Mouse (Mus musculus) left cerebral cortex, adult 2 months (tissue): ENCODE measurements around the gene Nmd3. TPM values are rescaled to one million over a fixed set of nuclear protein-coding genes. Genes with fewer than 3 reads are reported as not detected.

Experiments
- DNase-seq, 2 experiments: peaks; one replicate each; pipeline ENCODE4 v3.0.0; 2021 to 2022; ENCODE audit warnings: low spot score in 2 of 2, mixed read lengths in 1 of 2; ENCODE audit errors: extremely low spot score in 1 of 2
- H3K27ac ChIP-seq: fragments of 200-600 bp; 2 replicates; pipeline ENCODE4 v1.8.1; 2022
- H3K4me3 ChIP-seq: fragments of 200-600 bp; 2 replicates; pipeline ENCODE4 v1.8.1; 2022
- CTCF ChIP-seq: fragments of 200-600 bp; IDR thresholded peaks from 2 replicates; pipeline ENCODE4 v1.8.1; 2022; ENCODE audit warnings: antibody characterized with exemption, mild to moderate bottlenecking, moderate library complexity
- intact Hi-C: fragments of 180-260 bp; cut with DNase I; formaldehyde crosslinking; loops from one replicate; pipeline ENCODE4 v1.15.1; 2025
- total RNA-seq, 2 experiments: library from RNA; stranded (reverse); gene quantifications; 2 replicates each; pipeline ENCODE4 v1.2.3; 2021

Nmd3 gene
- total RNA-seq, 2 experiments from 2014 or later, result 47.6 to 57.3 TPM

GRCm38 (mm10) chr3:69722187-69722867 is 542 bp downstream of the Nmd3 start:
- peak overlapping the region; percentile 73 for H3K4me3 ChIP-seq
- peak; percentile 23 to 31 for DNase-seq
- intact Hi-C loops, result loop anchor here (10.0 kb wide), 1 partner anchor 718 kb away; the partner anchor contains the start of genes Ift80 and Smc4
- peak overlapping the region; percentile 84 for H3K27ac ChIP-seq
- TF ChIP-seq CTCF, result no peak

- Histone ChIP-seq H3K27ac (peak overlapping the region; percentile 84; the same call in 1 of the 2 replicates), H3K4me3 (peak overlapping the region; percentile 73)
- intact Hi-C loops, result loop anchor here (10.0 kb wide), 1 partner anchor 718 kb away; the partner anchor contains the start of genes Ift80 and Smc4
- no peak for DNase-seq
- no peak for TF ChIP-seq CTCF
These were observed 1.4 kb downstream of the Nmd3 start for GRCm38 (mm10) chr3:69723161-69723560.

DNA sequence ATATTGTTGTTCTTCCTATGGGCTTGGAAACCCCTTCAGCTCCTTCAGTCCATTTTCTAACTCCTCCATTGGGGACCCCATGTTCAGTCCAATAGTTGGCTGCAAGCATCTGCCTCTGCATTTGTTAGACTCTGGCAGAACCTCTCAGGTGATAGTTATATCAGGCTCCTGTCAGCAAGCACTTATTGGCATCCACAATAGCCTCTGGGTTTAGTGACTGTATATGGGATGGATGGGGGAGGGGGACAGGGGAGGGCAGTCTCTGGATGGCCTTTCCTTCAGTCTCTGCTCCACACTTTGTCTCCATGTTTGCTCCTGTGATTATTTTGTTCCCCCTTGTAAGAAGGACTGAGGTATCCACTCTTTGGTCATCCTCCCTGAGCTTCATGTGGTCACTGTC is 9.1 kb downstream of the Nmd3 start:
- Histone ChIP-seq H3K27ac (no peak overlapping the region), H3K4me3 (no peak overlapping the region)
- intact Hi-C loops, result no loop called here
- TF ChIP-seq CTCF, result no peak
- DNase-seq, result no peak

GRCm38 (mm10) chr3:69733939-69734338 is 12.2 kb downstream of the Nmd3 start:
- Histone ChIP-seq H3K4me3 (no peak overlapping the region), H3K27ac (no peak overlapping the region)
- TF ChIP-seq CTCF, result no peak
- intact Hi-C loops, result no loop called here
- no peak for DNase-seq

- intact Hi-C loops, result no loop called here
- Histone ChIP-seq H3K27ac (no peak overlapping the region), H3K4me3 (no peak overlapping the region)
- TF ChIP-seq CTCF, result no peak; the same call in 1 of the 2 replicates
- DNase-seq, result no peak
These were observed 33.4 kb downstream of the Nmd3 start for GRCm38 (mm10) chr3:69755192-69755591.

GRCm38 (mm10) chr3:69755968-69756367 is 34.2 kb downstream of the Nmd3 start:
- no peak for TF ChIP-seq CTCF
- DNase-seq, result no peak
- Histone ChIP-seq H3K27ac (no peak overlapping the region), H3K4me3 (no peak overlapping the region)
- intact Hi-C loops, result loop anchor here (1.0 to 2.0 kb wide), 2 partner anchors 142 to 153 kb away; no protein-coding TSS in a partner anchor

- DNase-seq, result peak; percentile 57 to 61
- intact Hi-C loops, result loop anchor here (1.0 to 2.0 kb wide), 2 partner anchors 142 to 152 kb away; no protein-coding TSS in a partner anchor
- no peak overlapping the region for H3K27ac ChIP-seq
- peak; percentile 93 for TF ChIP-seq CTCF
- H3K4me3 ChIP-seq, result no peak overlapping the region
These were observed 34.7 kb downstream of the Nmd3 start for GRCm38 (mm10) chr3:69756499-69756898.

- no peak for TF ChIP-seq CTCF
- no peak for DNase-seq
- Histone ChIP-seq H3K27ac (no peak overlapping the region), H3K4me3 (no peak overlapping the region)
- intact Hi-C loops, result loop anchor here (2.0 kb wide), 1 partner anchor 151 kb away; no protein-coding TSS in a partner anchor
These were observed 35.7 kb downstream of the Nmd3 start for GRCm38 (mm10) chr3:69757456-69757855.

DNA sequence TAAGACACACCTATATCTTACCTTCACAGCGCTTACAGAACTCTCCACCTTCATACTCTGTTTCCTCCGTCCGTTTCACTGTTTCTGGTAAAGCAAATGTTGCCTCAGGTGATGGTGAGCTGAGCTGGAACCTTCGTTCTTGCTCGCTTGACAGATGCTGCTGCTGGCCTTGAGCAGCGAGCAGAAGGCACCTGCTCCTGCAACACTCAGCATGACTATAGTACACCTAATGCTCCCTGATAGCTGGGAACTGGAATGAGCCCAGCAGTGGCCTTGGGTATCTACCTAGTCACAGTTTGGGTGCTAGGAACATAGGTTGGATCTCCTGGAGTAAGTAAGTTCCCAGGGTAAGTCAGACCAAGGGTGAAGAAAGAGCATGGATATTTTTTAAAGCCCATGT is 38.3 kb downstream of the Nmd3 start:
- no peak for DNase-seq
- TF ChIP-seq CTCF, result no peak
- H3K4me3 ChIP-seq, result no peak overlapping the region
- no peak overlapping the region for H3K27ac ChIP-seq
- intact Hi-C loops, result no loop called here

DNA sequence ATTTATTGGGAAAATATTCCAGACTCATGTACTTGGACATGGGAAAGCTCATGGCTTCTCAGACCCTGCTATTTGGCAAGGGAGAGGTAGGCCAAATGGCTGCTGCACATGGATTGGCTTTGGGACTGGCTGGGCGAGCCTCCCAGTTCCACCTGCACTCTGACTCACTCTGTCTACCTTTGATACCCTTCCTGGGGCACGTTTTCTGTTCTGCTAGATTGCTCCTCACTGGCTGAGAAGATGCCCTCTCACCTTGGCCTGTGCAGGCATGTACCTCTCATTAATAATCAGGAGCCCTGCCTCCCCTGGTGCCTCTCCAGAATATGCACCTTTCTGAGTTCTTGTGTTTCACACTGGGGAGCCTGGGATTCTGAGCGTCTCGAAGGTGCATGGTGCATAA is 39.4 kb downstream of the Nmd3 start:
- intact Hi-C loops, result no loop called here
- DNase-seq, result no peak
- H3K4me3 ChIP-seq, result no peak overlapping the region
- no peak overlapping the region for H3K27ac ChIP-seq
- TF ChIP-seq CTCF, result no peak

DNA sequence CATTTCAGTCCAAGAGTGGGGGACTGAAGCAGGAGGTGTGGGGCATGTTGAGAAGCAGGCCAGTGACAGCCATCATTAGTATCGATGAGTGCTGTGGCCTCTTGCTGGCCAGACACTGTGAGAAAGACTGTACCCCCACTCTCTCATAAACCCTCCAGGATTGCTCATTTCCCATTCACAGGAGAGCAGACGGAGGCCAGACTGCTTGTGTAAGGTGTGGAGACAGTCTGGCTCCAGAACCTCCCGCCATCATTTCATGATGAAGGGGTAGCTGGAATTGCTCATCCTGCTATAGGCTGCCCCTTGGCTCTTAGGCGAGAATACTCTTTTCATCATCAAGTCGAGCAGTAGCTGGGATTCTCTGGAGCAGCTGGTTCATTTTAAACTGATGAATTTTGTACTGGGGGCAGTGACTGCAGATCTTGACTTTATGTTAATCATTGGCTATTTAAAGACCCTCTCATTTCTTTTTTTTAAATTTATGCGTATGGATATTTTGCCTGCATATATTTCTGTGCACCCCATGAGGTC is 41.1 kb downstream of the Nmd3 start:
- Histone ChIP-seq H3K27ac (no peak overlapping the region), H3K4me3 (no peak overlapping the region)
- intact Hi-C loops, result no loop called here
- no peak for DNase-seq
- TF ChIP-seq CTCF, result no peak

GRCm38 (mm10) chr3:69763630-69764565 is 42.1 kb downstream of the Nmd3 start:
- no peak overlapping the region for H3K4me3 ChIP-seq
- intact Hi-C loops, result no loop called here
- DNase-seq, result no peak
- H3K27ac ChIP-seq, result no peak overlapping the region
- TF ChIP-seq CTCF, result no peak
